In the genomic region with DNA sequence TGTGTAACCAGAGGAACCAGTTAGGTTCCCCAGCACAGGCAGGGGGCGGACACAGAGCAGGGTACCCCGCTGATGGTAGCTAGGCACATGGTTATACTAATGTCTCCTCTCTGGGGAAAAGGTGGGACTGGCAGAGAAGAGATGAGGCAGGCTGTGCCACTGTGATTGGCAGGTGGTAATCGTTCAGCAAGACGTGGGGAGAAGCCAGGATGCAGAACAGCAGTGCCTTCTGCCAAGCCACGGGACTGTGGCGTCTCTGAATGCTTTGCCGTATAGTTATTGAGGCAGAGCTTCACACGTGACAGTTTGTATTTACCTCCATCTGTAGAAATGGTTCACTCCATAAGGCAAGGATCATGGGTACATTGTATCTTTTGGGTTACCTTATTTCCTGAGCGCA, we compare ENCODE assay signal across 16 mouse cellular contexts. TPM values are rescaled to one million over a fixed set of nuclear protein-coding genes. Genes with fewer than 3 reads are reported as not detected.
DNase-seq lines count a peak whose midpoint lies in the region; ATAC-seq and TF ChIP-seq lines count a peak whose summit lies in the region.
"Had no signal": no experiment of that assay in that cellular context is flagged by ENCODE, and none has a peak within 500 bp of the region (broad histone marks: within the 10 kb centered on the region; RNA-seq: fewer than 3 reads in every experiment).

No protein-coding gene starts in this region.

- no peak for TF ChIP-seq CTCF in intestine, postnatal 0 days (IDR thresholded peaks at IDR 0.05; ENCODE audit: low read depth)

- H3K27ac ChIP-seq in hindbrain, embryonic 16.5 days (ENCODE audit: low read depth, low read length), result no peak overlapping the region
- H3K27ac ChIP-seq in hindbrain, embryonic 14.5 days, result no peak overlapping the region
- no peak overlapping the region for H3K27ac ChIP-seq in intestine, postnatal 0 days (ENCODE audit: low read depth, low read length)
- H3K27ac ChIP-seq: hindbrain, embryonic 12.5 days; limb, embryonic 15.5 days; midbrain, embryonic 10.5 days; stomach, embryonic 15.5 days had no signal

- no peaks in the 10 kb centered on the region for H3K27me3 ChIP-seq in hindbrain, embryonic 16.5 days (replicated peaks; ENCODE audit: control insufficient read depth, insufficient read depth, low read length)
- H3K27me3 ChIP-seq in hindbrain, embryonic 14.5 days (ENCODE audit: control insufficient read depth, insufficient read depth, low read length), result no peaks in the 10 kb centered on the region
- no peaks in the 10 kb centered on the region for H3K27me3 ChIP-seq in intestine, postnatal 0 days (replicated peaks; ENCODE audit: control insufficient read depth, insufficient read depth, low read length)
- H3K27me3 ChIP-seq: hindbrain, embryonic 12.5 days; limb, embryonic 15.5 days; stomach, embryonic 15.5 days had no signal

- H3K9ac ChIP-seq in hindbrain, embryonic 16.5 days (ENCODE audit: low read depth, low read length), result no peak overlapping the region
- H3K9ac ChIP-seq in hindbrain, embryonic 14.5 days, result no peak overlapping the region
- no peak overlapping the region for H3K9ac ChIP-seq in intestine, postnatal 0 days (ENCODE audit: low read depth, low read length)
- H3K9ac ChIP-seq: hindbrain, embryonic 12.5 days; limb, embryonic 15.5 days; liver, postnatal 0 days; stomach, embryonic 15.5 days had no signal

- DNase-seq in cerebellum, adult 9-11 months, result peak; percentile 4
- DNase-seq in cerebellum, adult 8-10 months, result no peak
- DNase-seq in hindbrain, embryonic 14.5 days (ENCODE audit: low spot score), result no peak
- DNase-seq in right cerebral cortex, postnatal 4 days, result peak; percentile 11
- DNase-seq in right cerebral cortex, adult 18-20 months, result no peak
- DNase-seq in c-Kit-positive CD71-positive TER-119-positive erythroid progenitor cells, embryonic 14.5 days (ENCODE audit: low spot score), result no peak
- DNase-seq: adrenal gland, postnatal 25 days; liver, postnatal 0 days; spleen, adult 18-20 months had no signal

- no peaks in the 10 kb centered on the region for H3K36me3 ChIP-seq in hindbrain, embryonic 16.5 days (ENCODE audit: control insufficient read depth, insufficient read depth, low read length)
- H3K36me3 ChIP-seq in hindbrain, embryonic 14.5 days (replicated peaks; ENCODE audit: control insufficient read depth, insufficient read depth), result no peaks in the 10 kb centered on the region
- no peaks in the 10 kb centered on the region for H3K36me3 ChIP-seq in intestine, postnatal 0 days (ENCODE audit: control insufficient read depth, insufficient read depth)
- H3K36me3 ChIP-seq: hindbrain, embryonic 12.5 days; limb, embryonic 15.5 days; midbrain, embryonic 10.5 days; stomach, embryonic 15.5 days had no signal

- ATAC-seq in hindbrain, embryonic 16.5 days, result 0 out of 2 replicates have a peak, but pooled peaks have one; percentile 30
- ATAC-seq in hindbrain, embryonic 14.5 days (ENCODE audit: low FRiP score), result no peak
- ATAC-seq in intestine, postnatal 0 days, result no peak

- no peaks in the 10 kb centered on the region for H3K9me3 ChIP-seq in hindbrain, embryonic 16.5 days (ENCODE audit: control insufficient read depth, low read length)
- H3K9me3 ChIP-seq in hindbrain, embryonic 14.5 days (ENCODE audit: control insufficient read depth, low read length), result no peaks in the 10 kb centered on the region
- no peaks in the 10 kb centered on the region for H3K9me3 ChIP-seq in intestine, postnatal 0 days (ENCODE audit: control insufficient read depth)
- H3K9me3 ChIP-seq: hindbrain, embryonic 12.5 days; limb, embryonic 15.5 days; midbrain, embryonic 10.5 days; stomach, embryonic 15.5 days had no signal

- H3K4me1 ChIP-seq in hindbrain, embryonic 16.5 days (ENCODE audit: control insufficient read depth, insufficient read depth, low read depth, low read length), result no peaks in the 10 kb centered on the region
- no peaks in the 10 kb centered on the region for H3K4me1 ChIP-seq in hindbrain, embryonic 14.5 days (replicated peaks; ENCODE audit: control insufficient read depth, insufficient read depth, low read length)
- 0 out of 2 replicates have a peak, but pooled peaks cover 4% of the 10 kb centered on the region for H3K4me1 ChIP-seq in intestine, postnatal 0 days (replicated peaks; ENCODE audit: control insufficient read depth, insufficient read depth, low read length)
- H3K4me1 ChIP-seq: hindbrain, embryonic 12.5 days; midbrain, embryonic 10.5 days had no signal

- H3K4me3 ChIP-seq in hindbrain, embryonic 16.5 days (ENCODE audit: low read length), result no peak overlapping the region
- no peak overlapping the region for H3K4me3 ChIP-seq in hindbrain, embryonic 14.5 days (replicated peaks; ENCODE audit: low read length)
- no peak overlapping the region for H3K4me3 ChIP-seq in intestine, postnatal 0 days (ENCODE audit: low read depth, low read length)
- H3K4me3 ChIP-seq: hindbrain, embryonic 12.5 days; limb, embryonic 15.5 days; midbrain, embryonic 10.5 days; myocyte; stomach, embryonic 15.5 days had no signal

- H3K4me2 ChIP-seq in hindbrain, embryonic 16.5 days (ENCODE audit: low read length), result no peak overlapping the region
- H3K4me2 ChIP-seq in hindbrain, embryonic 14.5 days (replicated peaks), result no peak overlapping the region
- H3K4me2 ChIP-seq in intestine, postnatal 0 days (replicated peaks; ENCODE audit: low read depth), result no peak overlapping the region
- H3K4me2 ChIP-seq: hindbrain, embryonic 12.5 days; limb, embryonic 15.5 days; stomach, embryonic 15.5 days had no signal

- WGBS in hindbrain, embryonic 16.5 days, result 52% methylated on average over 9 of the region's 9 CpGs
- WGBS in hindbrain, embryonic 14.5 days, result 54% methylated on average over 9 of the region's 9 CpGs
- WGBS in intestine, postnatal 0 days, result 63% methylated on average over 9 of the region's 9 CpGs

RNA-seq across cellular contexts. Expression of a gene that starts 10.7 kb away (rescaled TPM):
- 6.8 and 10.3 TPM in 2 replicates for polyA plus RNA-seq in hindbrain, embryonic 16.5 days (2015; fragmentation: Nextera tagmentation; extraction: Ambion mirVana)
- 10.1 and 14.3 TPM in 2 replicates for polyA plus RNA-seq in hindbrain, embryonic 14.5 days (2014; fragmentation: Nextera tagmentation; extraction: Ambion mirVana)
- polyA plus RNA-seq in intestine, postnatal 0 days (2015; fragmentation: Nextera tagmentation; extraction: Ambion mirVana), result 91.5 and 104 TPM in 2 replicates
- polyA plus RNA-seq: myocyte had no signal

Comparison
In these comparisons a context has a peak if more than half of its experiments do, and no peak if none do; other contexts are left out.
1. DNase-seq: peak in cerebellum, adult 9-11 months (single experiment) and right cerebral cortex, postnatal 4 days (single experiment); none in cerebellum, adult 8-10 months (single experiment), hindbrain, embryonic 14.5 days (single experiment), right cerebral cortex, adult 18-20 months (single experiment) and c-Kit-positive CD71-positive TER-119-positive erythroid progenitor cells, embryonic 14.5 days (single experiment).